Mouse (Mus musculus) brain, embryonic 14.5 days (tissue): ENCODE results near the gene Spata5.

ENCODE experiments used
- CTCF ChIP-seq: fragments of 200-500 bp; IDR thresholded peaks from 2 replicates; pipeline ENCODE4 v1.5.1; 2012; ENCODE audit warnings: inconsistent platforms, mild to moderate bottlenecking, moderate library complexity, borderline replicate concordance; ENCODE audit not compliant: insufficient read depth, insufficient read length; ENCODE audit errors: extremely low read depth
- POLR2A ChIP-seq: fragments of 200-500 bp; IDR thresholded peaks from 2 replicates; pipeline ENCODE4 v1.6.1; 2012; ENCODE audit warnings: mild to moderate bottlenecking, inconsistent platforms, borderline replicate concordance; ENCODE audit not compliant: poor library complexity, insufficient read depth, insufficient read length, severe bottlenecking; ENCODE audit errors: extremely low read depth

GRCm38 (mm10) chr3:37477438-37478188, 57.9 kb downstream of the Spata5 start:
- TF ChIP-seq CTCF (no peak), POLR2A (no peak)
